Mouse (Mus musculus) liver, embryonic 12.5 days (tissue): ENCODE measurements around the gene Pik3ip1. TPM values are rescaled to one million over a fixed set of nuclear protein-coding genes. Genes with fewer than 3 reads are reported as not detected.

ENCODE experiments used
- ATAC-seq: fragments of 200-750 bp; cut with Nextera tagmentation; 2 replicates; pipeline ENCODE4 v1.8.0; 2017; ENCODE audit warnings: moderate number of reproducible peaks, mild to moderate bottlenecking, moderate library complexity
- H3K27ac ChIP-seq: fragments of 300-500 bp; sonication (generic); 2 replicates; pipeline ENCODE4 v1.5.1; 2016; ENCODE audit warnings: mild to moderate bottlenecking
- H3K27me3 ChIP-seq: fragments of 300-500 bp; sonication (generic); replicated peaks from 2 replicates; pipeline ENCODE4 v1.6.1; 2016; ENCODE audit warnings: mild to moderate bottlenecking, moderate library complexity
- H3K36me3 ChIP-seq: fragments of 300-500 bp; sonication (generic); 2 replicates; pipeline ENCODE4 v1.6.1; 2016; ENCODE audit warnings: mild to moderate bottlenecking, moderate library complexity
- H3K4me1 ChIP-seq: fragments of 300-500 bp; sonication (generic); 2 replicates; pipeline ENCODE4 v1.6.1; 2016
- H3K4me2 ChIP-seq: fragments of 300-500 bp; sonication (generic); 2 replicates; pipeline ENCODE4 v1.6.1; 2016; ENCODE audit warnings: mild to moderate bottlenecking, moderate library complexity
- H3K4me3 ChIP-seq: fragments of 300-500 bp; sonication (generic); 2 replicates; pipeline ENCODE4 v1.5.1; 2016; ENCODE audit warnings: mild to moderate bottlenecking, moderate library complexity
- H3K9ac ChIP-seq: fragments of 300-500 bp; sonication (generic); 2 replicates; pipeline ENCODE4 v1.6.1; 2016; ENCODE audit warnings: mild to moderate bottlenecking, moderate library complexity
- H3K9me3 ChIP-seq: fragments of 300-500 bp; sonication (generic); replicated peaks from 2 replicates; pipeline ENCODE4 v1.6.1; 2016; ENCODE audit warnings: mild to moderate bottlenecking, moderate library complexity
- WGBS: fragments of 180-500 bp; shearing (Covaris S2); methylation state at CpG from one replicate; pipeline ENCODE4 v1.1.7; 2016; ENCODE audit not compliant: insufficient replicate concordance; 5-methylcytosine and 5-hydroxymethylcytosine counted together
- polyA plus RNA-seq: library from polyadenylated mRNA; unstranded; fragments of >200 nt; fragmentation: Nextera tagmentation; extraction: Ambion mirVana; gene quantifications from 2 replicates; pipeline ENCODE4 v1.2.1, GENCODE M21; 2016

Gene Pik3ip1
- 1.8 and 2.1 TPM in 2 replicates for polyA plus RNA-seq

GRCm38 (mm10) chr11:3329891-3330451 is at the start of gene Pik3ip1:
TSS of gene Pik3ip1 (plus strand) at chr11:3330401.
- H3K27ac ChIP-seq, result no peak within 1 kb of the TSS
- H3K36me3 ChIP-seq, result no peaks in the 10 kb centered on the region
- no peak for ATAC-seq
- 0 out of 2 replicates have a peak within 1 kb of the TSS, but pooled peaks have one; percentile 7 for H3K9ac ChIP-seq
- peak within 1 kb of the TSS; percentile 49 for H3K4me3 ChIP-seq
- H3K27me3 ChIP-seq, result peaks cover 49% of the 10 kb centered on the region
- peaks cover 28% of the 10 kb centered on the region for H3K4me1 ChIP-seq
- peak within 1 kb of the TSS; percentile 82 for H3K4me2 ChIP-seq
- no peaks in the 10 kb centered on the region for H3K9me3 ChIP-seq

DNA sequence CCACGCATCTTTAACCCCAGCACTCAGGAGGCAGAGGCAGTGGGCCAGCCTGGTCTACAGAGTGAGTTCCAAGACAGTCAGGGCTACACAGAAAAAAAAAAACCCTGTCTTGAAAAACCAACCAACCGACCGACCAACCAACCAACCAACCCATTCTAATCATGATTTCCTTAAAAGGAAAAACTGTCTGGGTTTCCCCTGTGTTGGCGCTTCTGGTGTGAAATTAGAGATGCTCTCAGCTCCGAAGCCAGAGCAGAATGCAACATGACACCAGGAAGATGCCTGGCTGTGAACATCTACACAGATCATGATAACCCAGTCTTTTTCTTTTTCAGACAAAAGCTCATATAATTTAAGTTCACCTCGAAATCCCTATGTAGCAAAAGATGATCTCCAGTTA is 47.3 kb upstream of the Pik3ip1 start:
- Histone ChIP-seq H3K4me3 (no peak overlapping the region), H3K27me3 (no peaks in the 10 kb centered on the region), H3K4me1 (peaks cover 8% of the 10 kb centered on the region), H3K9ac (no peak overlapping the region), H3K27ac (no peak overlapping the region), H3K9me3 (peaks cover 12% of the 10 kb centered on the region), H3K36me3 (no peaks in the 10 kb centered on the region), H3K4me2 (no peak overlapping the region)
- no peak for ATAC-seq
- 74% methylated on average over 6 of the region's 6 CpGs for WGBS

GRCm38 (mm10) chr11:3283645-3284044 is 46.6 kb upstream of the Pik3ip1 start:
- no peak for ATAC-seq
- Histone ChIP-seq H3K4me3 (no peak overlapping the region), H3K36me3 (no peaks in the 10 kb centered on the region), H3K27ac (no peak overlapping the region), H3K4me2 (no peak overlapping the region), H3K4me1 (peaks cover 16% of the 10 kb centered on the region), H3K9ac (no peak overlapping the region), H3K9me3 (peaks cover 12% of the 10 kb centered on the region), H3K27me3 (0 out of 2 replicates have a peak, but pooled peaks cover 1% of the 10 kb centered on the region)
- WGBS, result 79% methylated on average over 6 of the region's 6 CpGs

DNA sequence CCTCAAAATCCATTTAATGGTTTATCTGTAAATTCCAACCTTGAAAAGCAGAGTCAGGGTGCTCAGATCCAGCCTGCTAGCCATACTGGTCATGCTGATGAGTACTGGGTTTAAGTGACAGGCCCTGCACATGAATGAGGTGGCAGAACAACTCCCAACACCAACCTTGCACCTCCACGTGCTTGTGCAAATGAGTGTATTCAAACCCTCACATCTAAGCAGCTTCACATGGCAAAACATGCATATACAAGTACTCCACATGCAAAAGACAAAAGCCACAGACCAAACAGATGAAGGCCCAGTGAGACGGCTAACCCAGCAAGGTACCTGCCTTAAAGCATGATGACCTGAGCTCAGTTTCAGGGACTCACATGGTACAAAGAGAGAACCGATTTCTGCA is 44.3 kb upstream of the Pik3ip1 start:
- no peak overlapping the region for H3K4me3 ChIP-seq
- ATAC-seq, result no peak
- 0 out of 2 replicates have a peak, but pooled peaks cover 4% of the 10 kb centered on the region for H3K27me3 ChIP-seq
- no peak overlapping the region for H3K27ac ChIP-seq
- no peak overlapping the region for H3K9ac ChIP-seq
- 73% methylated on average over 3 of the region's 3 CpGs for WGBS
- H3K9me3 ChIP-seq, result peaks cover 11% of the 10 kb centered on the region
- H3K36me3 ChIP-seq, result no peaks in the 10 kb centered on the region
- H3K4me1 ChIP-seq, result peaks cover 33% of the 10 kb centered on the region
- no peak overlapping the region for H3K4me2 ChIP-seq

GRCm38 (mm10) chr11:3287131-3287530 is 43.1 kb upstream of the Pik3ip1 start:
- H3K4me1 ChIP-seq, result peaks cover 45% of the 10 kb centered on the region
- ATAC-seq, result no peak
- no peak overlapping the region for H3K4me3 ChIP-seq
- H3K9ac ChIP-seq, result no peak overlapping the region
- no peak overlapping the region for H3K27ac ChIP-seq
- peaks cover 5% of the 10 kb centered on the region; the same call in 1 of the 2 replicates for H3K36me3 ChIP-seq
- H3K27me3 ChIP-seq, result 0 out of 2 replicates have a peak, but pooled peaks cover 4% of the 10 kb centered on the region
- H3K4me2 ChIP-seq, result no peak overlapping the region
- H3K9me3 ChIP-seq, result no peaks in the 10 kb centered on the region
- WGBS, result 72% methylated on average over 6 of the region's 6 CpGs

DNA sequence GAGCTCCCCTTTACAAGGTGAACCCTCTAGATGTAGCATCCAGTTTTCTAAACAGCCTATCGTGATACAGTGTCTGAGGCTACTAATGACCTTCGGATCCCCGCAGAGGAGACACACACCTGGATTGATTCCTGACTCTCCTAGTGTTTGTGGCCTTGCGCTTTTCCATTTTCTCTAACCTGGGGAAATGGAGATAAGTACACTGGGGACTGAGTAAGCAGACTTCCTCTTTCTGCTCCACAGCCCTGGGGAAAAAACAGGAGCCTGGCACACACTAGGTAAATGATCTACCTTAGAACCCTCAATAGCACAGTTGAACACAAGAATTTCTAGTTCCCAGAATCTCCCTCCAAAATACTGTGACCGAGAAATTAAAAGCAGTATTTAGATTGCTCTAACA is 42.3 kb upstream of the Pik3ip1 start:
- H3K9me3 ChIP-seq, result no peaks in the 10 kb centered on the region
- H3K4me1 ChIP-seq, result peaks cover 53% of the 10 kb centered on the region
- H3K4me3 ChIP-seq, result peak overlapping the region; percentile 87; the same call in 1 of the 2 replicates
- peak overlapping the region; percentile 95; the same call in 1 of the 2 replicates for H3K27ac ChIP-seq
- 0 out of 2 replicates have a peak, but pooled peaks cover 4% of the 10 kb centered on the region for H3K27me3 ChIP-seq
- peak overlapping the region; percentile 100 for H3K4me2 ChIP-seq
- 39% methylated on average over 5 of the region's 5 CpGs for WGBS
- peaks cover 8% of the 10 kb centered on the region; the same call in 1 of the 2 replicates for H3K36me3 ChIP-seq
- peak overlapping the region; percentile 92; the same call in 1 of the 2 replicates for H3K9ac ChIP-seq
- no peak for ATAC-seq

- WGBS, result 0% methylated on average over 41 of the region's 41 CpGs
- ATAC-seq, result peak; percentile 45
- peak within 1 kb of the TSS; percentile 92 for H3K9ac ChIP-seq
- peaks cover 16% of the 10 kb centered on the region for H3K36me3 ChIP-seq
- peak within 1 kb of the TSS; percentile 100 for H3K4me2 ChIP-seq
- peaks cover 61% of the 10 kb centered on the region for H3K4me1 ChIP-seq
- 0 out of 2 replicates have a peak, but pooled peaks cover 4% of the 10 kb centered on the region for H3K27me3 ChIP-seq
- H3K27ac ChIP-seq, result peak within 1 kb of the TSS; percentile 95
- H3K4me3 ChIP-seq, result peak within 1 kb of the TSS; percentile 87
- H3K9me3 ChIP-seq, result no peaks in the 10 kb centered on the region
Observed at GRCm38 (mm10) chr11:3288521-3289301, 41.5 kb upstream of the Pik3ip1 start, which contains the start of gene Patz1. TSS of gene Patz1 (plus strand) at chr11:3288874.

DNA sequence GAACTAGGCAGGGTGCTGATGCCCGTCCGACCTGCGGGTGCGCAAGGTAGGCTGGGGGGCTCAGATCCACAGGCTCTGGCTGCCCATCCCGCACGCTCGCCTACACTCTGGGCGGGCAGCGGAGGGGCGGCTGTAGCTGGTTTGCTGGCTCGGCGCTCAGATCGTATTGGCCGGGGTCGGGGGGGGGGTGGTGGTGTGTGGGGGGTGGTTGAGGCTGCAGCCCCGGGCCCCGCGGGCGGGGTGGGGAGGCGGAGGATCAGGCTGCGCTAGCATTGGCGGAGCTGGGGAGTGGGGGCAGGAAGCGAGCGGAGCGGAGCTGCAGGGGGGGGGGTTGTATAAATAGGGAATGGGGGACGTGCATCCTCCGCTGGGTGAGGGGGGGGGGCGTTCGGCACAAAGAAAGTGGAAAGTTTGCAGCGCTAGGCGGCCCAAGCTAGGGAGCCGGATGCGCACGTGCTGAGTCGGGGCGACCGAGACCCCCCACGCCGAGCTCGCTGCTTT is 40.8 kb upstream of the Pik3ip1 start:
- under 1% methylated on average over 35 of the region's 40 CpGs for WGBS

GRCm38 (mm10) chr11:3289803-3290639 is 40.2 kb upstream of the Pik3ip1 start:
- Histone ChIP-seq H3K4me3 (peak overlapping the region; percentile 87), H3K4me1 (peaks cover 74% of the 10 kb centered on the region), H3K9me3 (no peaks in the 10 kb centered on the region), H3K4me2 (peak overlapping the region; percentile 100), H3K27me3 (0 out of 2 replicates have a peak, but pooled peaks cover 4% of the 10 kb centered on the region), H3K27ac (peak overlapping the region; percentile 95), H3K36me3 (peaks cover 29% of the 10 kb centered on the region), H3K9ac (peak overlapping the region; percentile 92)
- under 1% methylated on average over 90 of the region's 92 CpGs for WGBS
- peak; percentile 48 for ATAC-seq

More for the DNA sequence above, 40.8 kb upstream of the Pik3ip1 start:
- Histone ChIP-seq H3K4me2 (peak overlapping the region; percentile 100), H3K4me1 (peaks cover 67% of the 10 kb centered on the region), H3K27me3 (0 out of 2 replicates have a peak, but pooled peaks cover 4% of the 10 kb centered on the region), H3K27ac (peak overlapping the region; percentile 95), H3K9me3 (no peaks in the 10 kb centered on the region), H3K4me3 (peak overlapping the region; percentile 87), H3K36me3 (peaks cover 22% of the 10 kb centered on the region), H3K9ac (peak overlapping the region; percentile 92)
- ATAC-seq, result peak; percentile 66

DNA sequence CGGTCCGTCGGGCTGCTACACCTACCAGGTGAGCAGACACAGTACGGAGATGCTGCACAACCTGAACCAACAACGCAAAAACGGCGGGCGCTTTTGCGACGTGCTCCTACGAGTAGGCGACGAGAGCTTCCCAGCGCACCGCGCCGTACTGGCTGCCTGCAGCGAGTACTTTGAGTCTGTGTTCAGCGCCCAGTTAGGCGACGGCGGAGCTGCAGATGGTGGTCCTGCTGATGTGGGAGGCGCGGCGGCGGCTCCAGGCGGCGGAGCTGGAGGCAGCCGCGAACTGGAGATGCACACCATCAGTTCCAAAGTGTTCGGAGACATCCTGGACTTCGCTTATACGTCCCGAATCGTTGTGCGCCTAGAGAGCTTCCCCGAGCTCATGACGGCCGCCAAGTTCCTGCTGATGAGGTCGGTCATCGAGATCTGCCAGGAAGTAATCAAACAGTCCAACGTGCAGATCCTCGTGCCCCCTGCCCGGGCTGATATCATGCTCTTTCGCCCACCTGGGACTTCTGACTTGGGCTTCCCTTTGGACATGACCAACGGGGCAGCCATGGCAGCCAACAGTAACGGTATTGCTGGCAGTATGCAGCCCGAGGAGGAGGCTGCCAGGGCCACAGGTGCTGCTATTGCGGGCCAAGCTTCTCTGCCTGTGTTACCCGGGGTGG is 39.4 kb upstream of the Pik3ip1 start:
- Histone ChIP-seq H3K4me1 (peaks cover 81% of the 10 kb centered on the region), H3K9ac (peak overlapping the region; percentile 92), H3K9me3 (no peaks in the 10 kb centered on the region), H3K4me2 (peak overlapping the region; percentile 100), H3K36me3 (peaks cover 36% of the 10 kb centered on the region), H3K27me3 (0 out of 2 replicates have a peak, but pooled peaks cover 4% of the 10 kb centered on the region), H3K27ac (peak overlapping the region; percentile 95), H3K4me3 (peak overlapping the region; percentile 87)
- peak; percentile 30 for ATAC-seq
- under 1% methylated on average over 50 of the region's 50 CpGs for WGBS
